Mouse (Mus musculus): ENCODE data around the gene Rpusd2. TPM values are rescaled to one million over a fixed set of nuclear protein-coding genes. Genes with fewer than 3 reads are reported as not detected.
"Not testable (repeated sequence)": the region's sequence is repeated elsewhere in the genome, so short reads cannot be mapped to it uniquely, and the experiment has no call there.

The Rpusd2 gene
- polyA plus RNA-seq, 1 experiment from 2014 or later: 5.0 TPM

GRCm38 (mm10) chr2:119014989-119015388 is 19.6 kb upstream of the Rpusd2 start:
- 80% methylated on average over 7 of the region's 7 CpGs for WGBS
- Histone ChIP-seq H3K36me3 (ENCODE audit: control insufficient read depth, insufficient read depth) (peaks cover 5% of the 10 kb centered on the region), H3K9ac (replicated peaks; ENCODE audit: low read depth, low read length) (no peak overlapping the region), H3K4me1 (replicated peaks; ENCODE audit: control insufficient read depth, insufficient read depth, low read length) (peaks cover 9% of the 10 kb centered on the region), H3K4me2 (ENCODE audit: low read length) (no peak overlapping the region), H3K9me3 (ENCODE audit: control insufficient read depth, low read length) (peaks cover 3% of the 10 kb centered on the region; the same call in 1 of the 2 replicates), H3K27me3 (replicated peaks; ENCODE audit: control insufficient read depth, insufficient read depth, low read length) (no peaks in the 10 kb centered on the region), H3K4me3 (replicated peaks; ENCODE audit: low read length) (no peak overlapping the region), H3K27ac (ENCODE audit: low read length) (no peak overlapping the region)
- ATAC-seq: no peak

GRCm38 (mm10) chr2:119015604-119016180 is 18.9 kb upstream of the Rpusd2 start:
- H3K4me2 ChIP-seq (ENCODE audit: low read length): no peak overlapping the region
- no peak overlapping the region for H3K27ac ChIP-seq (ENCODE audit: low read length)
- 60% methylated on average over 12 of the region's 12 CpGs for WGBS
- no peak overlapping the region for H3K9ac ChIP-seq (replicated peaks; ENCODE audit: low read depth, low read length)
- ATAC-seq: no peak
- H3K36me3 ChIP-seq (ENCODE audit: control insufficient read depth, insufficient read depth): peaks cover 5% of the 10 kb centered on the region
- H3K27me3 ChIP-seq (replicated peaks; ENCODE audit: control insufficient read depth, insufficient read depth, low read length): no peaks in the 10 kb centered on the region
- H3K4me1 ChIP-seq (replicated peaks; ENCODE audit: control insufficient read depth, insufficient read depth, low read length): peaks cover 9% of the 10 kb centered on the region
- peaks cover 3% of the 10 kb centered on the region; the same call in 1 of the 2 replicates for H3K9me3 ChIP-seq (ENCODE audit: control insufficient read depth, low read length)
- no peak overlapping the region for H3K4me3 ChIP-seq (replicated peaks; ENCODE audit: low read length)

- not testable (repeated sequence) for H3K4me1 ChIP-seq (replicated peaks; ENCODE audit: control insufficient read depth, insufficient read depth, low read length); H3K4me3 ChIP-seq (replicated peaks; ENCODE audit: low read length); H3K27ac ChIP-seq (ENCODE audit: low read length); ATAC-seq; H3K9ac ChIP-seq (replicated peaks; ENCODE audit: low read depth, low read length); H3K9me3 ChIP-seq (ENCODE audit: control insufficient read depth, low read length); H3K27me3 ChIP-seq (replicated peaks; ENCODE audit: control insufficient read depth, insufficient read depth, low read length); H3K4me2 ChIP-seq (ENCODE audit: low read length)
- WGBS: 78% methylated on average over 4 of the region's 4 CpGs
- H3K36me3 ChIP-seq (ENCODE audit: control insufficient read depth, insufficient read depth): peaks cover 11% of the 10 kb centered on the region
Observed at GRCm38 (mm10) chr2:119016312-119016711, 18.3 kb upstream of the Rpusd2 start.

GRCm38 (mm10) chr2:119017647-119018046 is 16.9 kb upstream of the Rpusd2 start:
- no peak for ATAC-seq
- H3K27me3 ChIP-seq (replicated peaks; ENCODE audit: control insufficient read depth, insufficient read depth, low read length): no peaks in the 10 kb centered on the region
- H3K9me3 ChIP-seq (ENCODE audit: control insufficient read depth, low read length): peaks cover 3% of the 10 kb centered on the region; the same call in 1 of the 2 replicates
- H3K27ac ChIP-seq (ENCODE audit: low read length): no peak overlapping the region
- no peak overlapping the region for H3K9ac ChIP-seq (replicated peaks; ENCODE audit: low read depth, low read length)
- no peak overlapping the region for H3K4me2 ChIP-seq (ENCODE audit: low read length)
- H3K4me3 ChIP-seq (replicated peaks; ENCODE audit: low read length): no peak overlapping the region
- H3K36me3 ChIP-seq (ENCODE audit: control insufficient read depth, insufficient read depth): peaks cover 23% of the 10 kb centered on the region
- peaks cover 9% of the 10 kb centered on the region for H3K4me1 ChIP-seq (replicated peaks; ENCODE audit: control insufficient read depth, insufficient read depth, low read length)
- 95% methylated on average over 3 of the region's 3 CpGs for WGBS

GRCm38 (mm10) chr2:119018391-119019122 is 16.0 kb upstream of the Rpusd2 start:
- Histone ChIP-seq H3K9me3 (ENCODE audit: control insufficient read depth, low read length) (peaks cover 3% of the 10 kb centered on the region; the same call in 1 of the 2 replicates), H3K4me3 (replicated peaks; ENCODE audit: low read length) (0 out of 2 replicates have a peak overlapping the region, but pooled peaks have one; percentile 4), H3K4me2 (ENCODE audit: low read length) (0 out of 2 replicates have a peak overlapping the region, but pooled peaks have one; percentile 2), H3K9ac (replicated peaks; ENCODE audit: low read depth, low read length) (no peak overlapping the region), H3K27ac (ENCODE audit: low read length) (peak overlapping the region; percentile 79), H3K27me3 (replicated peaks; ENCODE audit: control insufficient read depth, insufficient read depth, low read length) (no peaks in the 10 kb centered on the region), H3K36me3 (ENCODE audit: control insufficient read depth, insufficient read depth) (peaks cover 23% of the 10 kb centered on the region), H3K4me1 (replicated peaks; ENCODE audit: control insufficient read depth, insufficient read depth, low read length) (peaks cover 9% of the 10 kb centered on the region)
- 47% methylated on average over 22 of the region's 22 CpGs for WGBS
- peak; percentile 72 for ATAC-seq

- Histone ChIP-seq H3K9me3 (ENCODE audit: control insufficient read depth, low read length) (peaks cover 3% of the 10 kb centered on the region; the same call in 1 of the 2 replicates), H3K36me3 (ENCODE audit: control insufficient read depth, insufficient read depth) (peaks cover 23% of the 10 kb centered on the region), H3K4me2 (ENCODE audit: low read length) (no peak overlapping the region), H3K27me3 (replicated peaks; ENCODE audit: control insufficient read depth, insufficient read depth, low read length) (no peaks in the 10 kb centered on the region), H3K9ac (replicated peaks; ENCODE audit: low read depth, low read length) (no peak overlapping the region), H3K4me1 (replicated peaks; ENCODE audit: control insufficient read depth, insufficient read depth, low read length) (peaks cover 9% of the 10 kb centered on the region), H3K27ac (ENCODE audit: low read length) (peak overlapping the region; percentile 79), H3K4me3 (replicated peaks; ENCODE audit: low read length) (0 out of 2 replicates have a peak overlapping the region, but pooled peaks have one; percentile 4)
- peak; percentile 86 for ATAC-seq
- 2% methylated on average over 5 of the region's 5 CpGs for WGBS
Observed at GRCm38 (mm10) chr2:119019131-119019530, 15.5 kb upstream of the Rpusd2 start.

GRCm38 (mm10) chr2:119019538-119019937 is 15.1 kb upstream of the Rpusd2 start:
- H3K4me2 ChIP-seq (ENCODE audit: low read length): no peak overlapping the region
- peaks cover 23% of the 10 kb centered on the region for H3K36me3 ChIP-seq (ENCODE audit: control insufficient read depth, insufficient read depth)
- WGBS: 49% methylated on average over 4 of the region's 4 CpGs
- peaks cover 3% of the 10 kb centered on the region; the same call in 1 of the 2 replicates for H3K9me3 ChIP-seq (ENCODE audit: control insufficient read depth, low read length)
- ATAC-seq: peak; percentile 65
- H3K27ac ChIP-seq (ENCODE audit: low read length): no peak overlapping the region
- H3K4me1 ChIP-seq (replicated peaks; ENCODE audit: control insufficient read depth, insufficient read depth, low read length): peaks cover 9% of the 10 kb centered on the region
- H3K27me3 ChIP-seq (replicated peaks; ENCODE audit: control insufficient read depth, insufficient read depth, low read length): no peaks in the 10 kb centered on the region
- H3K9ac ChIP-seq (replicated peaks; ENCODE audit: low read depth, low read length): no peak overlapping the region
- no peak overlapping the region for H3K4me3 ChIP-seq (replicated peaks; ENCODE audit: low read length)

GRCm38 (mm10) chr2:119023154-119023660 is 11.4 kb upstream of the Rpusd2 start:
- H3K4me2 ChIP-seq (ENCODE audit: low read length): no peak overlapping the region
- H3K36me3 ChIP-seq (ENCODE audit: control insufficient read depth, insufficient read depth): peaks cover 18% of the 10 kb centered on the region
- no peak for ATAC-seq
- no peak overlapping the region for H3K9ac ChIP-seq (replicated peaks; ENCODE audit: low read depth, low read length)
- no peak overlapping the region for H3K27ac ChIP-seq (ENCODE audit: low read length)
- no peak overlapping the region for H3K4me3 ChIP-seq (replicated peaks; ENCODE audit: low read length)
- WGBS: 83% methylated on average over 6 of the region's 6 CpGs
- peaks cover 11% of the 10 kb centered on the region for H3K4me1 ChIP-seq (replicated peaks; ENCODE audit: control insufficient read depth, insufficient read depth, low read length)
- no peaks in the 10 kb centered on the region for H3K27me3 ChIP-seq (replicated peaks; ENCODE audit: control insufficient read depth, insufficient read depth, low read length)
- no peaks in the 10 kb centered on the region for H3K9me3 ChIP-seq (ENCODE audit: control insufficient read depth, low read length)

- ATAC-seq: no peak
- H3K4me3 ChIP-seq (replicated peaks; ENCODE audit: low read length): no peak overlapping the region
- no peak overlapping the region for H3K9ac ChIP-seq (replicated peaks; ENCODE audit: low read depth, low read length)
- H3K27ac ChIP-seq (ENCODE audit: low read length): no peak overlapping the region
- 75% methylated on average over 9 of the region's 9 CpGs for whole genome bisulfite sequencing
- H3K9me3 ChIP-seq (ENCODE audit: control insufficient read depth, low read length): no peaks in the 10 kb centered on the region
- peaks cover 8% of the 10 kb centered on the region for H3K4me1 ChIP-seq (replicated peaks; ENCODE audit: control insufficient read depth, insufficient read depth, low read length)
- H3K27me3 ChIP-seq (replicated peaks; ENCODE audit: control insufficient read depth, insufficient read depth, low read length): no peaks in the 10 kb centered on the region
- peaks cover 18% of the 10 kb centered on the region for H3K36me3 ChIP-seq (ENCODE audit: control insufficient read depth, insufficient read depth)
- H3K4me2 ChIP-seq (ENCODE audit: low read length): no peak overlapping the region
Observed at GRCm38 (mm10) chr2:119024536-119025238, 9.9 kb upstream of the Rpusd2 start.

Measured in forebrain, embryonic 16.5 days (tissue).